Mouse (Mus musculus) adrenal gland, adult 2 months (tissue): ENCODE results near the gene Pof1b. TPM values are rescaled to one million over a fixed set of nuclear protein-coding genes. Genes with fewer than 3 reads are reported as not detected.
A peak's percentile ranks its signal among the peaks of the same experiment; 100 is the strongest.

Experiments used
- DNase-seq: peaks from one replicate; pipeline ENCODE4 v3.0.0; 2021
- long read RNA-seq: library from polyadenylated mRNA; stranded (forward); transcript quantifications from one replicate; pipeline ENCODE4 v2.0.0, GENCODE M21; 2021
- polyA plus RNA-seq: library from polyadenylated mRNA; depleted of rRNA; stranded (reverse); fragments of >200 nt; gene quantifications from 2 replicates; pipeline ENCODE4 v1.2.3, GENCODE M21; 2012; rRNA removed
- total RNA-seq, 2 experiments: library from RNA; stranded (reverse); gene quantifications; 2 replicates each; pipeline ENCODE4 v1.2.3; 2021

Gene Pof1b
- not detected for total RNA-seq
- not detected in 2 replicates for polyA plus RNA-seq
- long read RNA-seq: 0 reads

GRCm38 (mm10) chrX:112698508-112698907 is at the start of gene Pof1b:
Gene Pof1b (minus strand): TSS chrX:112698651.
- no peak for DNase-seq

DNA sequence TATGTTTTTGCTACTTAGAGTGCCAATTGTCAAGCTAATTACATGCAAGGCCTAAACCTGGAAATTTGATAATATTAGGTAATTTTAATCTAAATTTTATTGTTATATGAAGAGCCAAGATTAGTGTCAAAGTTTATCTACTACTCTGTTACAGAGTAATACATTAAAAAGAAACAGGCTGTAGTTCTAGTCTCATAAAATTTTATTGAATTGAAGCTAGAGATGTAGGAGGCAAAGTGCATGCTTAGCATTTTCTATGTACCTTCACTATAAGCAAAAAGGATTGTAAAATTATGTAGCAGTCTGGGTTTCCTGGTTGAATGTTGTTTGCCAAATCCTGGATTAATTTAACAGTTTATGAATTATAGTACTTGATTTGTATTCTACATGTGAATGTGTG is 18.1 kb upstream of the Pof1b start:
- no peak for DNase-seq

DNA sequence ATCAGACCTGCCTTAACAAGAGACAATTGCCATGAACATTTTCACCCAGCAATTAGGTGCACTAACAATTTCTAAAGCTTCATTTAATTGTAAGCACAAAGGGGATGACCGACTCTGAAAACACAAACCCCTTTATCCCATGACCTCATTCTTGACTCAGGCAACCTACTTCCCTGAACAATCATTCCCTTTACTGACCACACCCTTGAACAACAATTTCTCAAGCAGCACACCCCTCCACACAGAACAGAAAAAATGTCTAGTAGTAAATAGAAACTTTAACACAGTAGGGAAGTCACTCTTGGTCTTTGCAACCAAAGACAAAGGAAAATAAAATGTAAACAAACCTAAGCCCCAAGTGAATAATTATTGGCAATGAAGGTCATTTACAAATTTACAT is 4.1 kb downstream of the Pof1b start:
- no peak for DNase-seq

- no peak for DNase-seq
Measured at GRCm38 (mm10) chrX:112680605-112681004, 17.8 kb downstream of the Pof1b start.

GRCm38 (mm10) chrX:112675525-112675924 is 22.9 kb downstream of the Pof1b start:
- DNase-seq: no peak

DNA sequence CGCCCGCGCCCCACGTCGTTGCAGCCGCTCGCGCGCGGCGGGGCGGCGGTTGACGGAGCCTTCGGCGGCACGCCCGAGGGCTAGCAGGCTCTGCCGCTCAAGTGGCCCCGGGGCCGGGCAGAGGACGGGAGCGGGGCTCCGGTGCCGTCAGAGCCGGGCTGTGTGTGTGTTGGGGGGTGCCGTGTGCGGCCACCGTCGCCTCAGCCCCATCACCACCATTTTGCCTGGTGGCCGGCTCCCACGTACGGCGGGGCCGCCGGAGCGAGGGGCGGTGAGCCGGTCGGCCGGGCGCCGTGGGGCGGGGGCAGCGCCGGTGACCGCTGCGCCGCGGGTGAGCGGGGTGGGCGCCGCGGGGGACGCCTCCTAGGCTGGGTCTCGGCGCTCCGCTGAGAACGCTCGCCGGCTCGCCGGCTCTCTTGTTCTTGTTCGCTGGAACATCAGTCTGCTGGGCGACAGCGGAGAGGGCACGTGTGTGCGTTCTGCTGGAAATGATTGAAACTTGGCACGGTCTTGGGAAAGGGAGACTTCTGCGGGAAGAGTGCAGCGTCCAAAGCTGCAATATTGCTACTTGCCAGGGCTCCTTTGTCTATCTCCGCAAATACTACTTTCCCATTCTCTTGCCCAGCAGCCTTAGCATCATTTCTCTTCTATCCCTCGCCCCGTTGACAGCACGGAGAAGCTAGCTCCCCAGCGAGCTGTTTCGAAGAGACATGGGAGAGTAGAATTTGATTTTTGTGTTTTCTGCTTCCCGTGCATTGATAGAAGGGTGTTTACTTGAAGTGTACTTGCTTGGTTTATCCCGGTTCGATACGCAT is 96.9 kb downstream of the Pof1b start:
- peak; percentile 4 for DNase-seq

- peak; percentile 21 for DNase-seq
Measured at GRCm38 (mm10) chrX:112600511-112601305, 97.7 kb downstream of the Pof1b start, which contains the start of gene Zfp711. Gene Zfp711 (plus strand): TSS chrX:112600526.

Other genes starting within 250 kb of the Pof1b start
- not detected for gene 2010106E10Rik, start 203.4 kb downstream of the Pof1b start, total RNA-seq
- gene 2010106E10Rik, start 203.4 kb downstream of the Pof1b start, polyA plus RNA-seq: not detected in 2 replicates
- under 1 TPM; 0.17 TPM for gene Zfp711, start 98.1 kb downstream of the Pof1b start, total RNA-seq
- gene Zfp711, start 98.1 kb downstream of the Pof1b start, polyA plus RNA-seq: 0.04 TPM in 2 replicates